Mouse (Mus musculus) kidney, adult 11 months (tissue): ENCODE measurements around the gene Abca3.
"Not testable (repeated sequence)": the region's sequence is repeated elsewhere in the genome, so short reads cannot be mapped to it uniquely, and the experiment has no call there.

ENCODE experiments used
- DNase-seq: peaks from one replicate; pipeline ENCODE4 v3.0.0; 2022

Abca3 gene

GRCm38 (mm10) chr17:24442632-24443155, 90.9 kb downstream of the Abca3 start, which contains the start of gene Dnase1l2:
Dnase1l2 (minus strand) TSS chr17:24443105.
- no peak for DNase-seq

- DNase-seq: peak; percentile 45
These were observed 91.7 kb downstream of the Abca3 start for GRCm38 (mm10) chr17:24443409-24443808.

DNA sequence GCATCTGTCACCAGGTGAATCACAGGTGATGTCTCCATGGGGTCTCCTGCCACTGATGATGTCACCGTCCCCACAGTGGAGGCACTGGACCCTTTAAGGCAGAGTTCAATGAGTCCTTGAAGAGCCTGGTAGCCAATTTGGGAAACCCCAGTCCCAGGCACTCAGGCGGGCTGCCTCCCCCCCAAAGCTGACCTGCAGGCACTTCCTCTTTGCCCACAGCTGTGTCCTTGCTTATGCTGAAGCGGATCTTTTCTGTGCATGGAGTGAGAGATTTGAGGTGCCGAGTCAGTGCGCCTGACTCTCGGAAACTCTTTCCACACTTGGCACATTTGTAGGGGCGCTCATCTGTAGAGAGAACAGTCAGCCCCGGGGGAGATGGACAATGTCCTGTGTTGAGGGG, 94.8 kb downstream of the Abca3 start:
- no peak for DNase-seq

DNA sequence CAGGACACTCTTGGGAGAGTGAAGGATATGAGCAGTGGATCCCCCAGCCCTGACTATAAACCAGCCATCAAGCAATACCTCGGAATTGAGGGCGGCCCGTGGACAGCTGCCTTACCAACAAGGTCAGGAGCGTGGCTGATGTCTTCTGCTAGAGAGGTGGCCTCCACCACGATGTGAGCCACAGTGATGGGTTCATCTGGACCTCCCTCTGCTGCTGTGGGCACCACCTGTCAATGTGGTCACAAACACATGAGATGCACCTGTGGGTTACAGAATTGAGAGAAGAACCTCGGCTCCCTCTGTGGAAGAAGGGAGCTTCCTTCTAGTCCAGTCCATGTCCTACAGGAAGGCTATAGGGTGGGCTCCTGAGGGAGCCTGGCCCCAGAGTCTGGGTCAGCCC, 97.8 kb downstream of the Abca3 start:
- DNase-seq: no peak

DNA sequence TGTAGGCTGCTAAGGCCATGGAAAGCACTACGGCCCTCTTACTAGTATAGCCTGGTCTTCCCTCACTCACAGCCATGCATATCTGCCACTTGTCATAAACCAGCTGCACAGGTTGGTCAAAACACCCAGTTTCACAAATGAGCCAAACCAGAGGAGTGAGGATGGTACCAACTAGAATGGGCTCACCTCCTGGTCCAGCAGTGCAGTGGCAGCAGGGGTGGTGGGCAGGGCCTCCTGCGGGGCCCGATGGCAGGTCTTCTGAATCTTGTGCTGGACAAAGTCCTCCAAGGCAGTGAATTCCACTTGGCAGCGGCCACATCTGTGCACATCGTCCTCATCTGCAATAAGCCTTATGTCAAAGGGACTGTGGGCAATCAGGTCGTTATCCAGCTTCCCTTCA, 99.5 kb downstream of the Abca3 start:
- no peak for DNase-seq

- peak; percentile 54 for DNase-seq
These were observed 101.6 kb downstream of the Abca3 start for GRCm38 (mm10) chr17:24453372-24453771.

GRCm38 (mm10) chr17:24454218-24454755, 102.5 kb downstream of the Abca3 start:
- DNase-seq: no peak

DNA sequence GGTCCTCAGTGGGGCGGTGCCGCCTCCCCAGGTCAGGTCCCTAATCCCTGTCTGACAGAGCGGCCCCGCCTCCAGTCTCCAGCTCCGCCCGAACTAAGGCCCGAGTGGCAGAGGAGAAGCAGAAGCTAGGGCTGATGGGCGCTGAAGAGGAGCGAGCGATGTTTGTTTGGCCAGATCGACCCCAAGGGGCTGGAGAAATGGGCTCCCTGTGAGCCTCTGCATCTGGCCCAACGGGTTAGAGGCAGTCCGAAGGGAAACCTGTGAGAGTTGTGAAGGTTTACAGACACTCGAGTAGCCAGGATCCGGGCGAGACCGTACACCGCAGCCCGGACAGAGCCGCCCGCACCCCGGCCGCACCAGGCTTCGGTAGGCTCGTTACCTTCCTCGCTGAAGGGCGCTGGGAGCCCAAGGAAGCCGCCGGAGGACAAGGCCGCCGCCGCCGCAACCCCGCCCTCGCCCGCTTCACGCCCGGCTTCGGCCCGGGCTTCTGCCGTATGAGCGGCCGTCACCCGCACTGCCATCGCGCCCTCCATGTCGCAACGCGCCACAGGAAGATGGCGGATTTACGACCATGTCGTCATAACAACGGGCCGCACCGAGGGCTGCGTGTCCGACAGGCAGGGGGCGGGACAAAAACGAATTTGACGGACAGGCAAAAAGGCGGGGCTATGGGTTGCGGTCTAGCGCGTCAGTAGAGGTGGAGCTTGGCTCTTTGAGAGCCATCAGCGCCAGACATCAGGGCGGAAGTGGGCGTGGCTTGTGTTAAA, 103.2 kb downstream of the Abca3 start:
- peak; percentile 99 for DNase-seq

- DNase-seq: not testable (repeated sequence)
These were observed 103.9 kb downstream of the Abca3 start for GRCm38 (mm10) chr17:24455523-24456206.
